Mouse (Mus musculus) frontal cortex, adult (tissue): Measurements from ENCODE around the gene A830018L16Rik.
A peak's percentile ranks its signal among the peaks of the same experiment; 100 is the strongest.

Experiments used
- ATAC-seq: cut with Nextera tagmentation; 2 replicates; pipeline ENCODE4 v1.9.2; 2017; ENCODE audit warnings: mild to moderate bottlenecking, moderate library complexity, mixed read lengths; ENCODE audit not compliant: low TSS enrichment

Gene A830018L16Rik

DNA sequence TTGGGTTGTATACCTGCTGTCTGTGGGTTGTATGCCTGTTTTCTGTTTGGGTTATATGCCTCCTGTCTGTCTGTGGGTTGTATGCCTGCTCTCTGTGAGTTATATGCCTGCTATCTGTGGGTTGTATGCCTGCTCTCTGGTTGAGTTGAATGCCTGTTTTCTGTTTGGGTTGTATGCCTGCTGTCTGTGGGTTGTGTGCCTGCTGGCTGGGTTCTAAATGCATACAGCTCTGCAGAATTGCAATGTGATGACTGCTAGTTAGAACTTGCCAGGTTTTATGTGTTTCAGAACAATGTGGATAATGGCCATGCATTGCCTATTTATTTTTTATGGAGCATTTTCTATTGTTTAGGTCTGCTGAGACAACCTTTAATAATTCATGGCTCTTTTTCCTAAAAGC, 236.2 kb downstream of the A830018L16Rik start:
- peak; percentile 93 for ATAC-seq

DNA sequence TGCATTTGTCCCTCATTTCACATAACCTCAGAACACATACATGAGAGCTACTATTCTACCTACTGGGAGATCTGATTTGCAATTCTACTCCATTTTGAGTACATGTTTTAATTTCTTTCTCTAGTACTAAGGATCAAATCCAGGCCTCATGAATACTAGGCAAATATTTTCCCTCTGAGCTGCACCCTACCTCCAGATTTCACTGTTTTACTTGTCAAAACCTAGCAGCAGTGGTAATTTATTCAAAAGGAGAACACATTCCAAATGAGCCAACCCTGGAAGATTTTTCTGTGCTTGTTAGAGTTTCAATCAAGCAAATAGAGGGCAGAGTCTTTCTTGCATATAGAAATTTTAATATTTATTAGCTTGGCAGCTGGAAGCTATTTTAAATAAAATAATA, 238.9 kb downstream of the A830018L16Rik start:
- peak; percentile 90 for ATAC-seq

DNA sequence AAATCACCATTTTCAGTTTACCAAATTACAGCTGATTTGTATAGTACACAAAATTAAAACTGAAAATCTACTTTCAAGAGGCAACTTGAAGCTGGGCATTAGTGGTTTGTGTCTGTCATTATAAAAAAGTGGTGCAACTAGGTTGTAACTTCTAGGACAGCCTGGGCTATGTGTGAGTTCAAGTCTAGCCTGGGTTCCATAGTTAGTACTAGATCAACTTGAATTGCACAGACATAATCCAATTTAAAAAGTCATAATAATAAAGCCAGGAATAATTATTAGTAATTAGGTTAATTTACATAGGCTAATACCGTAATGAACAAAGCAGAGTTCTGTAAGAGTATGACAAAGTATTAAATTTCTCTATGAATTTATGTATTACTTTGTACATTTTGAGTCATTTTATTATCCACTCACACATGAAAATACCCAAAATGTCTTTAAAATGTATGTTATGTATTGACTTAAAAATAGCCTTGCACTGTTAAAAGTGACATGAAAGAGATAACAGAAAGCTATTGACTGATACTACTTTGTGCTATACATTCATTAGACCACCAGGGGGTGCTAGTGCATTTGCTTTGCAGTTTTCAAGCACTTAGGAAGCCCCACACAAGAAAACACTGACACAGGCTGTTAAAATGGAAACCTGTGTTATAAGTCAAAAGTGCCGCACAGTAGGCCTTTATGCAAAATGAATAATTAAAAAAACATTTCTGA, 243.6 kb downstream of the A830018L16Rik start:
- peak; percentile 88 for ATAC-seq

DNA sequence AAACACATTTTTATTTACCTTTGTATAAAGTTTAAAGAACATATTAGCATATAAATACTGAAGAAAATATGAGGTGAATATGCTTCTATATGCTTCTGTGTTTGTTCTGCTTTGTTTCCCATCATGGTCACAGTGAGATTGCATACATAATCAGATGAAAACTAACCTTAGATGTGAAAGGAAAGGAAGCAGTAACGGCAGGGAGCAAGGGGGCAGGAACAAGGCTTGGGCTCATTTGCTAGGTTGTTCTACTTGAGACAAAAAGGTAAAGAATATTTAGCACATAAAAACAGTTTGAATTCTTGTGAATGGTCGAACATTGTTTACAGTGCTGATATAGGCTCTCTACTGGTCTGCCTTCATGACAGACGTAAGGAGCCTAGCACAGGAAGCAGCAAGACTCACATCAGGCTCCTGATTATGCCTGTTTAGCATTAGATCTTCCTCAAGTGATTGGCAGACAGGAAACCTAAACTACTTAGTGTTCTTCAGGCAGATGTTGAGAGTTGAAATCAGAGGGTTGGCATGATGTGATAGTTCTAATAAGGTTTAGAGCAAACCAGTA, 244.2 kb downstream of the A830018L16Rik start:
- no peak for ATAC-seq

DNA sequence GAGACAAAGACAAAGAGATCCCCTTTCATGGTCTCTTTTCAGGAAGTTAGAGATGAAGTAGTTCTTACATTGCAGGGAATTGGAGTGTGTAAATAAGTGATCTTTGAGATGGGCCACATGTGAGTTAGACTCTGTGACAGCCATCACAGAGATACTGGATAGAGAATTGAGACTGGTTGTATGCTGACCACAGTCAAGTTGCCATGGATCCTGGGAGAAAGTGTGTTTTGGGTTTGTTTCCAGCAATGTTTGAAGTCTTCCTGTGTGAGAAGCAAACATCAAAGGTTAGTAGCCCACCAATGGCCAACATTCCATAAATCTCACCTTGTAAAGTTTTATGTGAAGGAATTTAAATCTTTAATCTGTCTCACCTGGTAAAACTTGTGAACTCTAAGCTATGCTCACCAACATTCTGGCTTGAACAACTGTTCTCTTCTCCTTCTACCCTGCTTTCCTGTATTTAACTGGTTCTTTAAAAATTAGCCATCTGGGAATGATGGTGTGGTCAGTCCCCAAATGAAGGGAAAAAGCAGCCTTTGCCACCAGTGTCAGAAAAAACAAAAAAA, 330.9 kb downstream of the A830018L16Rik start:
- no peak for ATAC-seq

DNA sequence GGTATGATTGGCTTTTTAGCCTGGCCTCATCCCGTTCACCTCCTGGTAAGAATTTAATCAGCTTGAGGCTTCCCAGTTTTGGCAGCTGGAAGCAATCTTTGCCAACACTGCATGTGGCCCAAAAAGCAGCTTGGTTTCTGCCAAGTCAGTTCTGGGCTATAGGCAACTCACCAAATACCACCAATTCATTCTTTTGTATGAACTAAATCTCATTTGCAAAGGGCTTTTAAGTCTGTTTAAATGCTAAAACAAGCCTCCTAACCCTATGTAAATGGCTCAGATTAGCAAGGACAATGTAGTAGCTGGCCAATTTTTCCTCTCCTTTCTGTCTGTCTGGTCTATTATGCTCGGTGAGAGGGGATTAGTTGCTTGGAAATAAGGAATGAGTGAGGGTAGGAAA, 334.5 kb downstream of the A830018L16Rik start:
- ATAC-seq, result peak; percentile 38

DNA sequence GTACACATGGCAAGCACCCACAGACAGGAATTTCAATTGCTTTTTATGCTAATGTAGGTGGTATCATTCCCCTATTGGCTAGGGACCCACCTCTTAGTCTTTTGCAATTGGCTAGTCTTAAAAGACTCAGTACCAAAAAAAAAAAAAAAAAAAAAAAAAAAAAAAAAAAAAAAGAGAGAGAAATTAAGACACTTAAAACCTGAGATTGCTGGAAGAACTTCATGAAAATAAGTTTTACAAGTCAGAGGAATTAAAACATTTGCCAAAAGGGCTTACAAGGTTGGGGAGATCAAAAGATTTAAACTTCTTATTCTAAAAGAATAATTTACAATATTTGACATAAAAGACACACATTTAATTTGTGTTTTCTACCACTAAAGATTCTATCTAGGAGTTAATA, 336.2 kb downstream of the A830018L16Rik start:
- no peak for ATAC-seq

DNA sequence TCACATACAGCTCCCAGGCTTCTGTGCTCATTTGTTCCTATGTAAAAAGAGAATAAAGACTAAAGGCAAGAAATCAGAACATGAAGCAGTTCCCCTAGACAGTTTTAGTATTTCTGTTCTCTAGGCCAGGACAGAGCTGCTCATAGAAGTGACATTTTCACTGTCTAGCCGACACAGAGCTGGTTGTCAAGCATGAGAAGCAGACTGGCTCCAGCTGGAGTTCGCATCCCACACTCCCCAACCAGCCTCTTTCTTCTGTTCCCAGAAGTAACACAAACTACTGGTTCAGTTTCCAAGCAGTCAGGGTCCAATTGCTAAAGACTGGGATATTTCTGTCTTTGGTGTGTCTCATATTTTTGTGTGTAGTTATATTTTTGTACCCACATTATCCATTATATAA, 336.7 kb downstream of the A830018L16Rik start:
- peak; percentile 97 for ATAC-seq

DNA sequence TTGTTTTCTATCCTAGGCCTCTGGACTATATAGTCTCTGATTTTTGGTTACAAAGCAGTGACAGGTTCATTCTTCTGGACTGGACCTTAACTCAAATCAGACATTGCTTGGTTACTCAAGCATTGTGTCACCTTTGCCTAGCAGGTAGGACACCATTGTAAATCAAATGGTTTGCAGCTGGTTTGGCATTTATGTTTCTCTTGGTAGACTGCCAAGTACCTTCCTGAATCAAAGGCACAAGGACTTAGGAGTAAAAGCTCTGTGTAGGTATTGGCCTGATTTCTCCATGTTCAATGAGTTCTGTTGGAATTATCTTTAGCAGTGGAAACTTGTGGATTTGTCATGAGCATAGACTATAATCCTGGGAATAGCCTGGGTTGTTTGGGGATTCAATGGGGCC, 338.1 kb downstream of the A830018L16Rik start:
- no peak for ATAC-seq

DNA sequence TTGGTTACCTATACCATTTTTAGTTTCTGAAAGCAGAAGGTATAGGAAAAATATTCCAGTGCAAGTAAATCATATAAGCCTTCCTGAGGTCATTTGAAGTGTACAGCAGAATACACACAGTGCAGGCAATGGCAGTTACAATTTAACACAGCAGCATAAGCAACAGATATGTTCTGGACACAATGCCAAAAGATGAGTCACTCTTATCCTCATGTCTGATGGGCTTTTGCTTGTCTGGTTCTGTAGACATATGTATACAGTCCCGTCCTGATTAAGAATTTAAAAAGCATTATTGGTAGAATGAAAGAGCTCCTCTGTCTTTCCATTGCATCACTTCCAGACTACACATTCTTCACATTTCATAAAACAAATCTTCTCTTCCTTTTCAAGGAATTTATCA, 374.4 kb downstream of the A830018L16Rik start:
- ATAC-seq, result peak; percentile 65; the same call in 1 of the 2 replicates

DNA sequence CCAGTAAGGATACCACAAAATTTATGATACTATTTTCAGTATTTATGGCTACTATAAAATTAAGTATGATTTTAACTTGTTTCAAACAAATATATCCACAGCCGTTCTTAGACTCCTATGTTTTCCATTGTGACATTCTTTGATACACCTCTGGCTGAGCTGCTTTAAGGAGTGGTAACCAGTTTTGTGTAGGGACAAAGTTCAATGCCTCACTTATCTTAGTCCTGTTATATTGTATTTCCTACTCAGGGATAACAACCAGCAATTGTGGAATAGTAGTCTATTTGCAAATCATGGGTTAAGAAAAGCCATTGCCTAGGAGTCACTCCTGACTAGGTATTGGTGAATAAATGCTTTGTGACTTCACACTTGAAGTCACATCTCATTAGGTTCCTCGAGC, 378.9 kb downstream of the A830018L16Rik start:
- ATAC-seq, result no peak

DNA sequence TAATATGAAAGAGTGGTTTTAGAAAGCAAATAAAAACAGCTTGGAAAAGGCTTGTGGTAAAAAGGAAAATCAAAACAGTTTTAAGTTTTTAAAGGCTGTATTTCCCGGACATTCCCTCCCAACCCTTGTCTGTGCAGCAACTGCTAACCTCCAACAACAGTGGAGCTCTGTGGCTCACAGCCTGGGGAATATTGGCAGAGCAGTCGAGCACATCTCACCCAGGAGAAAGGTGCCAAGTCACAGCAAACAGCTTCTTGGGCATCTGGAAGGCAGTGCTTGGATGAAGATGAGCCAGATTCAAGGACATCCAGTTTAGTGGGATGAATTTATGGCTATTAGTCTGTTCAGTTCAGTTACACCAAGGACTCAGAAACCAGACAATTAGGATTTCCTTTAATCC, 381.8 kb downstream of the A830018L16Rik start:
- ATAC-seq, result peak; percentile 59; the same call in 1 of the 2 replicates

DNA sequence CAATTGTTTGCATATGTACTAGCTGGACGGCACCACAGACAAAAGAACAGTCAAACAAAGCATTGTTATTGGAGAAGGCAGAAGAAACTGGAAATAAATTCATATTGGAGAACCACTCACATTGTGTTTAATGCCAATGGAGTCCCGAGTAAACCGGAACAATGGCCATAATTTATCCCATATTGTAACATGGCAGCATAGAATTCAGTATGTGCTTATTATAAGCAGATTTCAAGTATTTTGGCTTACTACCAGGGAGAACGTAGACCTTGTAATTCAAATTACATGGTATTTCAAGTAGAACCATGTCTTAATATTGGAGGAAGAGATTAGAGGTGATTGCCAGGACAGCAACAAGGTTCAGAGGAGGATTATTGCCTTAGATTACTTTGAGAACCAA, 458.9 kb downstream of the A830018L16Rik start:
- no peak for ATAC-seq

DNA sequence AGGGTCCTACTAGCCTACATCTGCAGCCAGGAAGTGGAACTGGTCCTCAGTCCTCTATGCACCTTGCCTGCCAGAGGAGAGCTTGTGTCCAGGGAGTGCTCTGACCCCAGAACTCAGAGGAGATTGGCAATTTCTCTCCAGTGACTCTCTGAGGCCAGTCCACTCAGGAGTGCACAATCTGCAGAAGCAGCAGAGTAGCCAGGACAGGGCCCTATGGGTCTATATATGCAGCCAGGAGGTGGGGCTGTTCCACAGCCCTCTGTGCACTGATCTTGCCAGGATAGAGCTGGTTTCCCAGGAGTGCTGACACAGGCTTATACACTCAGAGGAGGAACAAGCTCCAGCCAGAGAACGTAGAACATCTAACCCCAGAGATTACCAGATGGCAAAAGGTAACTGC, 459.7 kb downstream of the A830018L16Rik start:
- no peak for ATAC-seq

DNA sequence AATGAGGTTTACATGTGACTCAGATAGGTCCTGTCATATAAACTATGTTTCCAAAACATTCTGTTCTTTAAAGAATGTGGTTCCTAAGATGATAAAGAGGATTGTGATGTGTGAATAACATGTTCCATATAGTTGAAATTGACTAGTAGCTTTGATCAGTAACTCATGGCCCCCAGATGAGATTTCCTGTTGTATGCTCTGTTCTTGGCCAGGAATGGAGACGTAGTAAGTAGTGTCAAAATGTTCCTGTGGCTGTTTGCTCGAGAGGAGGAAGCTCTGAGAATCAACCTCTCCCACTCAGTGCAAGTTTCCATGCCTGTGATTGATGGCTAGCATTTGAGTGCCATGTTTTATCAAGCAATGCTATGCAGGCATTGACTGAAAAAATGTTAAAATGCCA, 467.8 kb downstream of the A830018L16Rik start:
- no peak for ATAC-seq

DNA sequence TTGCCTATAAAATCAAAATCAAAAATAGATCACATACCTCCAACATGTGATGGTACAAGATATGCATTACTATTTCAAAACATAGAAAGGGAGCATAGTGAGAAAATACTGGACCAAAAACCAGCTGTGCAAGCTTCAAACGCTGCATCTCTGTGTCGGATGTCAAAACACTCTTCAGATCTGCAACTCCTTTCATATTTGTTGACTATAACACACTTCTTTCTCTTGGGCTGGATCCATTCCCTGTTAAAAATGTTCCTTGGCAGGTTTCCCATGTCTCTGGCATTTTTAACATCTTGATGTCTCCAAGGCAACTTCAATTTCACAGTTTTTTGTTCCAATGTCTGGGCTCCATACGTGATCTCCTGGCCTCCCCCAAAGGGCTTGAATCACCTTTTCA, 481.8 kb downstream of the A830018L16Rik start:
- ATAC-seq, result peak; percentile 34; the same call in 1 of the 2 replicates

DNA sequence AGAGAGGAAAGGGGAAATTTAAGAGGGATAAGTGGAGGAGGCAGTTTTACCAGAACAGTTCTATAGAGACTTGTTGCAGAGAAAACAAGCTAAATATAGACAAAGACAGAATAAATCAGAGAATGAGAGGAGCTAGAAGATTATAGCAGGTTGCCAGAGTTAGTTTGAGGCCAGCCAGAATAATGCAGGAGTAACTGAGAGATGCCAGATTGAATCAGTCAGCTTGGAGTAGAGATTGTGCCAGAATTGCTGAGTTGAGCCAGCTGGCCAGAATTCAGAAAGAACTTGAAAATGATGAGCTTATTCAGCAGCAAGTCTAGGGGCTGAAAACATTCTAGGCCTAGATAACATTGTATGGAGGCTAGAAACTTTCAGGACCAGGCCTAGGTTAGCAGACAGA, 502.0 kb downstream of the A830018L16Rik start:
- ATAC-seq, result no peak

DNA sequence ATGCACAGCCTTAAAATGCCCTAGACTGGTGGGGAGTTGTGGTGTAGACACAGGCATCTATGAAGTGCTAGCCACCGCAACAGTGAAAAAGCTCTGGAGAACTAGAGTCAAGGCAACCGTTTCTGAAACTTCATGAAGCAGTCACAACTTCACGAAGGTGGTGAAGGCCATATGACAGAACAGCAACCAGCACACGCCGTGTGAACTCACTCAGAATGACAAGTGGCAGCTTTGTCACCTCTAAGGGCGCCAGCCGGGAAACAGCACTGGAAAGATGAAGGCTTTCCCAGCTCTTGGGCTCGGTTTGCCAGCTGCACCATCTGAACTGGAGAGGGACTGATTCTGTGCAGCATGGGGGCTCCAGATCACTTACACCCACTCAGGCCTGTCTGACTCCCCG, 523.1 kb downstream of the A830018L16Rik start:
- peak; percentile 41; the same call in 1 of the 2 replicates for ATAC-seq

DNA sequence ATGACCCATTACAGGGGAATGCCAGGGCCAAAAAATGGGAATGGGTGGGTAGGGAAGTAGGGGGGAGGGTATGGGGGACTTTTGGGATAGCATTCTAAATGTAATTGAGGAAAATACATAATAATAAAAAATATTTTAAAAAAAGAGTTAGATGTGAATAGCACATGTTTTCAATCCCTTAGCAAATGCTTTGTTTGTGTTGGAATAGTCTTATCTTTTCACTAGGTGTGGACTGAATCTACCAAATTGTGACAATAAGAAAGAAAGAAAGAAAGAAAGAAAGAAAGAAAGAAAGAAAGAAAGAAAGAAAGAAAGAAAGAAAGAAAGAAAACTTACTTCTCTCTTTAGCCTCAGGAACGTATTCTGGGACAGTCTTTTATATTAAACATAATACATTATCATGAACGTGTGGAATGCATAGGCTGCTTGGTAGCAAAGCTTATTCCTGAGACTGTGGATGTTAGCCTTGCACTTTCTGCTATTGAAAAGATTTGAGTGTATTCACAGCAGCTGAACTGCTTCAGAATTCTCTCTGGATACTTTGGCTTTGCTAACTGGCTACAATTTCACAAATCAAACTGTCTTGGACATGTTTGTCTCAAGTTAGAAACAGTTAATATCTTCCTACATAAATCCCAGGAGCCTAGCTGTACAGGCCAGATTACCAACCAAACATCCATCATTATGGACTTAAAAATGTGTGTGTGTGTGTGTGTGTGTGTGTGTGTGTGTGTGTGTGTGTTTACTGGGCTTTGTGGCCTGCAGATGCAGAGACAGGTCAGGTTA, 545.7 kb downstream of the A830018L16Rik start:
- ATAC-seq, result no peak

DNA sequence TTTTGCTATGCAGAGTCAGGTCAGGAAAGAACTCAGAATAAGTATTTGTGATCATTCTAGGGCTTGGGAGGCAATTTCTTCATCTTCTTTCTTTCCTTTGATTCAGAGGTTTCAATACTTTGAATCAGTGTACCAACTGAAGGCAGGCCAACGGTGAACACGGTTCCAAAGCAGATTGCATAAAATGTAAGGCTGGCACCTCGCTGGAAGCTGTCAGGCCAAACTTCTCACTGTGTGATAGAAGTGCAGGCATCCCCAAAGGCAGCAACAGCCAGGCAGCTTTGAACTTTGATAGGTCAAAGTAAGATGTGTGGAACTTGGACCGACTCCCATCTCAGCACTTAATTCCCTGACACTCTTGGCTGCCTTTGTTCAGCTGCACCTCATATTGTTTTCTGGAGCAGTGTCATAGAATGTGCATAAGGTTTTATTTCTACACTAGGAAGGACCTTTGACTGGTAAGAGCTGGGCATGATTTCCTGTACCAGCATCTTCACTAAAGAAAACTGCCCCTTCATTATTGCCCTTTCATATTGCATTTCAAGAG, 568.8 kb downstream of the A830018L16Rik start:
- ATAC-seq, result peak; percentile 34; the same call in 1 of the 2 replicates

DNA sequence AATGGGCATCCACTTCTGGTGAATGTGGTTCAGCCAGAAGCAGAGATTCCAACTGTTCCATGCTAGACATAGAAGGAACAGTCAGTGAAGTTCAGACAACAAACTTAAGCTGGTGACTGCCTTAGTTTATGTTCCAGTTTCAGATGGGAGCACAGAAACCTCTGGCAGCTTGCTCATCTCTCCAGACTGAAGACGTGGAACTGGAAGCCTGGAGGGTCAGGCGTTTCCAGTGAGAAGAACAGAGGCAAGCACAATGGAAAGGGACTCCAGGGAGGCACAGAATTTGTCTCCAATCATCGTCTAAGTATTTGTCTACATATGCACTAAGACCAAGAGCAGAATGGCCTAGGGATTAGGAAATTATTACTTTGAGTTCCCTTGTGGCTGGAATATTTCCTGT, 576.1 kb downstream of the A830018L16Rik start:
- no peak for ATAC-seq

DNA sequence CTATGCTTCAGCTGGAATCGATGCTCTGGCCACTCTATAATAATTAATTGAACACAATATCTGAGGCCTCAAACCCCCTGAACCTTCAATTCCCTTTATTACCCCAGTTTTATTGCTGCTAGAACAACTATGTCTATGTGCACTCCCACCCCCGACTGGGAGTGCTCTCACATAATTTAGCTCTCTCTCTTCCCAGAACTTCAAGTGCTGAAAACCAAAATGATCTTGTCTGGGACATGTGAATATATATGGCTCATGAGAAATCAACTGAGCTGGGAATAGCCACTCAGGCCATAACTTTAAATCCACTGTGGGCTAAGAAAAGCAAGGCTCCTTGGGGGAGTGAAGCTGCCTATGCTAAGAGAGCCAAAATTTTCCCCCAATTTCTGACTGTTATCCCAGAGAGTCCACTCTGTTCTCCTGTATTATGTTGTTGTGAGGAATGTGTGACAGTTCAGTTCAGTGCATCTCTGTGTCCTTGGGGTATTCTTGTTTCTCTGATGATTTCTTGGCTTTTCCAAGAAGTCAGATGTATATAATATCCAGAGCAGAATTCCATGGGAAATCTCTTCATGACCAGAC, 582.5 kb downstream of the A830018L16Rik start:
- peak; percentile 92 for ATAC-seq
